Mouse (Mus musculus): ENCODE data around the gene Ppp2r1b. TPM values are rescaled to one million over a fixed set of nuclear protein-coding genes. Genes with fewer than 3 reads are reported as not detected.

Ppp2r1b gene
- polyA plus RNA-seq, 1 experiment = 0.92 TPM

DNA sequence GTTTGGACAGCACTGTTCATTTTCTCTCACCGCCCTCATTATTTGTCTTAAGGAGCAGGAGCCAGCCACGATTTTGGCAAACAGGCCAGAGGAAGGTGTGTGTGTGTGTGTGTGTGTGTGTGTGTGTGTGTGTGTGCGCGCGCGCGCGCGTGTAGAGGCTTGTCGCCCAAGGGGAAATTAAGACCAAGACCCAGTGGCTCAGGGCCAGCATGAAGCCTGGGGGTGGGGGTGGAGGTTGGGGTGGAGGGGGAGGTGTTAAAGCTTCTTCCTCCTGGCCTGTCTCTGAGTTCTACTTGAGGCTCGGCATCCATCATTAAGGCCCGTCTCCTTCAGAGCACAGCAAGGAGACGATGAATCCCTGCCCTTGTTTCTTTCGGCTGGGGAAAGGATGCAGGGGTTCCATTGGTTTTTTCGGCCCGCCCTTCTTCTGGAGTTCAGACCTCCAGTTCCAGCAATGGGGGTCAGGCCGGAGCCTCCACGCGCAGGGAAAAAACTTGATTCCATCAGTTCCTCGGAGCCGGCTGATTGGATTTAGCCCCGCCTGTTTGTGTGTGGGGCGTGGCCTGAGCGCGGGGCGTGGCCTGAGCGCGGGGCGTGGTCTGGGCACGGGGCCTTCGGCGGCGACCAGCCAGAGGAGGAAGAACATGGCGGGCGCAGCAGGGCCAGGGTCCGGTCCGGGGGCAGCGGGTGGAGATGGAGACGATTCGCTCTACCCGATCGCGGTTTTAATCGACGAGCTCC is 11.4 kb downstream of the Ppp2r1b start:
- H3K4me3 ChIP-seq (replicated peaks) = peak overlapping the region; percentile 87
- H3K27me3 ChIP-seq (ENCODE audit: control insufficient read depth) = no peaks in the 10 kb centered on the region
- peaks cover 83% of the 10 kb centered on the region for H3K4me1 ChIP-seq (ENCODE audit: control insufficient read depth)
- no peak for TF ChIP-seq TAL1 (IDR thresholded peaks at IDR 0.05; ENCODE audit: low read length)
- H3K36me3 ChIP-seq (ENCODE audit: control insufficient read depth) = peaks cover 34% of the 10 kb centered on the region
- no peaks in the 10 kb centered on the region for H3K9me3 ChIP-seq (ENCODE audit: control insufficient read depth, low read length)

DNA sequence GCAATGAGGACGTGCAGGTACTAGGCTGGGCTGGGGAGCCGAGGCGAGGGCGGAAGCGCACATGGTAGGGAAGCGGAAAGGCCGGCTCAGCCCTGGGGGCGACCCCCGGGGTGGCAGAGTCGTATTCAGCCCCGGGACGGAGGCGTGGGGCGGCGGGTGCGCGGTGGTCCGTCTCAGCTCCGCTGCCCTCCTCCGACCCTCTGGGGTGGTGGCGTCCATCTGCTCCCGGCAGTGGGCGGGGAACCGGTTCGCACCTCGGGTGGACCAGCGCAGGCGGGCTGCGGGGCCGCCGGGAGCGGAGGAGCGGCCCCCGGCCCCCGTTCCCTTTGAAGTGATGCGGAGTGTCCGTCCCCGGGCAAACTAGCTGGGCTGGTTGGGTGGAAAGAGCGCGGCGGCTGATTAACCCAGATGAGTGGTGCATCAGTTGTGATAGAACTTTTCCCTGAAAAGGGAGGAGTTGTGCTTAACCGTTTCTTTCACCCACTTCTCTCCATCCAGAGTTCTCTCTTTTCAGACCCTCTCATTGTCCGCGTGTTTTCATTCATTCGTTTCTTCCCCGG is 12.1 kb downstream of the Ppp2r1b start:
- H3K27me3 ChIP-seq (ENCODE audit: control insufficient read depth) = no peaks in the 10 kb centered on the region
- H3K9me3 ChIP-seq (ENCODE audit: control insufficient read depth, low read length) = no peaks in the 10 kb centered on the region
- TF ChIP-seq GATA1 (IDR thresholded peaks at IDR 0.05; ENCODE audit: low read length) = no peak
- no peak for TF ChIP-seq TAL1 (IDR thresholded peaks at IDR 0.05; ENCODE audit: low read length)
- peaks cover 78% of the 10 kb centered on the region for H3K4me1 ChIP-seq (ENCODE audit: control insufficient read depth)
- peaks cover 40% of the 10 kb centered on the region for H3K36me3 ChIP-seq (ENCODE audit: control insufficient read depth)
- peak overlapping the region; percentile 87 for H3K4me3 ChIP-seq (replicated peaks)

DNA sequence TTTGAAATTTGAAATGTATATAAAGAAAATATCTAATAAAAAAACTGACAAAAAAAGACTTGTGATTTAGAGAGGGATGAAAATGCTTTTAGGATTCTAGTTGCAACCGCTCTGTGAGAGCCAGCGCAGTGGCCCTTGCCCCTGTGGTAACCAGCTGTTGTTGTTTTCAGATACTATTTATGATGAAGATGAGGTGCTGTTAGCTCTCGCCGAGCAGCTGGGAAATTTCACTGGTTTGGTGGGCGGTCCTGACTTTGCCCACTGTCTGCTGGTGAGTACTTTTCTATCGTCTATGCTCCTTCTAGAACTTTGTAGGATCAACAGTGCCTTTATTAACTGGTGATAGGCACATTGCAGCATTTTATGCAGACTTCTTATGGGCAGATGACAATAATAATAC is 13.6 kb downstream of the Ppp2r1b start:
- H3K9me3 ChIP-seq (ENCODE audit: control insufficient read depth, low read length) = no peaks in the 10 kb centered on the region
- H3K4me3 ChIP-seq (replicated peaks) = peak overlapping the region; percentile 43
- TF ChIP-seq GATA1 (IDR thresholded peaks at IDR 0.05; ENCODE audit: low read length) (no peak), TAL1 (IDR thresholded peaks at IDR 0.05; ENCODE audit: low read length) (no peak)
- H3K4me1 ChIP-seq (ENCODE audit: control insufficient read depth) = peaks cover 63% of the 10 kb centered on the region
- no peaks in the 10 kb centered on the region for H3K27me3 ChIP-seq (ENCODE audit: control insufficient read depth)
- peaks cover 55% of the 10 kb centered on the region for H3K36me3 ChIP-seq (ENCODE audit: control insufficient read depth)

DNA sequence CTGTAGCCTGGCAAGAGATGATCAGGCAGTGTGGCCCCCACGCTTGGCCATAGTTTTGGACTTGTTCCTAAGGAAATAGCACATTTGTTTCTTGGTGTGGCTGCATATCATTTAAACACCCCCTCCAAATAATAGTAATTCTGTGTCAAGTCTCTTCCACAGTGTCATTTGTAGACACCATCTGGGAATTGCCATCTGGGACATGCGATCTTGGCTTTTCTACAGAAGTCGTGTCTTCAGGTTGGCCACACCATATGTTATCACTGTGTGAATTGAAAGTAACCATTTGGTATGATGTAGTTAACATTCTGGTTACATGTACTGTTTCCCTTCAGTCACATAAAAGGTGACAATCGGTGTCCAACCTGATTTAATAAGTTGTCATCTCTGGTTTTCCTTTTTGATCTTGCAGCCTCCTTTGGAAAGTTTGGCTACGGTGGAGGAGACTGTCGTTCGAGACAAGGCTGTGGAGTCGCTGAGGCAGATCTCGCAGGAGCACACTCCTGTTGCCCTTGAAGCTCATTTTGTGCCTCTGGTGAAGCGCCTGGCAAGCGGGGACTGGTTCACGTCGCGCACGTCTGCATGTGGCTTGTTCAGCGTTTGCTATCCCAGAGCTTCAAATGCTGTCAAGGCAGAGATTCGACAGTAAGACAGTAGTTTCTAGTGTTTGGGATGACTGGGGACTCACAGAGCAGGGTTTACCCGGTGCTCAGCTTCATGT is 16.2 kb downstream of the Ppp2r1b start:
- H3K4me3 ChIP-seq (replicated peaks) = no peak overlapping the region
- H3K4me1 ChIP-seq (ENCODE audit: control insufficient read depth) = peaks cover 42% of the 10 kb centered on the region
- peaks cover 81% of the 10 kb centered on the region for H3K36me3 ChIP-seq (ENCODE audit: control insufficient read depth)
- no peaks in the 10 kb centered on the region for H3K9me3 ChIP-seq (ENCODE audit: control insufficient read depth, low read length)
- no peak for TF ChIP-seq GATA1 (IDR thresholded peaks at IDR 0.05; ENCODE audit: low read length)
- TF ChIP-seq TAL1 (IDR thresholded peaks at IDR 0.05; ENCODE audit: low read length) = no peak
- H3K27me3 ChIP-seq (ENCODE audit: control insufficient read depth) = no peaks in the 10 kb centered on the region

DNA sequence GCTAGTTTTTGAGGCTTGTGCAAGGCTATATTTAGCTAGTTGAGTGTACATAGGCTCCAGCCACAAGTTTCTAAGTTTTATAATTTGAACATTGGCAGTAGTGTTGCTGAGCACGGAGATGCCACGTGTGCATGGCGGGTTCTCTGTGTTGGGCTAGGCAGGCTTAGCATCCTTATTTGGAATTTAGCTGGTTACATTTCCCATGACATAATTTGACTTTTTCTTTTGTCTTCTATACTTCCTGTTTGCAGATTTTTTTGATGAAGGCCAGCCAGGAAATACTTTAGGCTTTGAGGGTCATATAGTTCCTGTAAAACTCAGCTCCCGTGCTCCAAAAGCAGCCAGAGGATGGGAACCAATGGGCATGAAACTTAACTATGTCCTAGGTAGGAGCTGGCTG is 18.7 kb downstream of the Ppp2r1b start:
- TF ChIP-seq TAL1 (IDR thresholded peaks at IDR 0.05; ENCODE audit: low read length) (no peak), GATA1 (IDR thresholded peaks at IDR 0.05; ENCODE audit: low read length) (no peak)
- Histone ChIP-seq H3K9me3 (ENCODE audit: control insufficient read depth, low read length) (no peaks in the 10 kb centered on the region), H3K36me3 (ENCODE audit: control insufficient read depth) (peaks cover 100% of the 10 kb centered on the region), H3K4me3 (replicated peaks) (no peak overlapping the region), H3K27me3 (ENCODE audit: control insufficient read depth) (no peaks in the 10 kb centered on the region), H3K4me1 (ENCODE audit: control insufficient read depth) (peaks cover 30% of the 10 kb centered on the region)

DNA sequence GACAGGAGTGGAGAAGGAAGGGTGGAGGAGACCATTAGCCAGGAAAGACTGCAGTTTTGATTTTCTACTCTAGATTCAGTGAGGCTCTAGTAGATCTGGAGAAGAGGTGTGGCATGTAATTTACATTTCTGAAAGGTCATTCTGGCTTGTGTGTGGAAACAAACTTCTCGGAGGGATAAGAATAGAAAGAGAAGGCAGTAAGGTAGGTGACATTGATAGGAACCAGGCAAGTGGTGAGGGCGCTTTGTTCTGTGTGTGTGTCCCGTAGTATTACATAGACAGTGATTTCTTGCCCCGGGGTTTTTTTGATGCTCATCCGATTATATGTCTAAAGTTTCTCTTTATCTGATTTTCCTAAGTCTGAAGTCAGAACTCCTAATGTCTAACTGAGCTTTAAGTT is 19.8 kb downstream of the Ppp2r1b start:
- Histone ChIP-seq H3K27me3 (ENCODE audit: control insufficient read depth) (no peaks in the 10 kb centered on the region), H3K9me3 (ENCODE audit: control insufficient read depth, low read length) (no peaks in the 10 kb centered on the region), H3K4me3 (replicated peaks) (no peak overlapping the region), H3K4me1 (ENCODE audit: control insufficient read depth) (peaks cover 21% of the 10 kb centered on the region), H3K36me3 (ENCODE audit: control insufficient read depth) (peaks cover 98% of the 10 kb centered on the region)
- TF ChIP-seq TAL1 (IDR thresholded peaks at IDR 0.05; ENCODE audit: low read length) = no peak
- no peak for TF ChIP-seq GATA1 (IDR thresholded peaks at IDR 0.05; ENCODE audit: low read length)

DNA sequence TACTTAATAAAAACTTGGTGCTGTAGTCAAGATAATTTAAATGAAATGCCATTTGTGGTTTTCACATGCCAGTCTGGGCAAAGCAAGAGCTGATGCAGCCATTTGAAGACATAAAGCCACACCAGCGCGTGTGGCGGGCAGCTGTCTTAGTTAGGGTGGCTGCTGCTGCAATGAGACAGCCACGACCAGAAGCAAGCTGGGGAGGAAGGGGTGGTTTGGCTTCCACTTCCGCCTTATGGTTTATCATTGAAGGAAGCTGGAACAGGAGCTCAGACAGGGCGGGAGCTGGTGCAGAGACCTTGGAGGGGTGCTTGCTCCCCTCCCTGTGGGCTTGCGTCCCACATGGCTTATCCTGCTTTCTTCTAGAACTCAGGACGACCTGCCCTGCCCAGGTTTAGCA is 20.7 kb downstream of the Ppp2r1b start:
- Histone ChIP-seq H3K27me3 (ENCODE audit: control insufficient read depth) (no peaks in the 10 kb centered on the region), H3K9me3 (ENCODE audit: control insufficient read depth, low read length) (no peaks in the 10 kb centered on the region), H3K4me3 (replicated peaks) (no peak overlapping the region), H3K36me3 (ENCODE audit: control insufficient read depth) (peaks cover 98% of the 10 kb centered on the region), H3K4me1 (ENCODE audit: control insufficient read depth) (peaks cover 12% of the 10 kb centered on the region)
- TF ChIP-seq GATA1 (IDR thresholded peaks at IDR 0.05; ENCODE audit: low read length) = no peak

DNA sequence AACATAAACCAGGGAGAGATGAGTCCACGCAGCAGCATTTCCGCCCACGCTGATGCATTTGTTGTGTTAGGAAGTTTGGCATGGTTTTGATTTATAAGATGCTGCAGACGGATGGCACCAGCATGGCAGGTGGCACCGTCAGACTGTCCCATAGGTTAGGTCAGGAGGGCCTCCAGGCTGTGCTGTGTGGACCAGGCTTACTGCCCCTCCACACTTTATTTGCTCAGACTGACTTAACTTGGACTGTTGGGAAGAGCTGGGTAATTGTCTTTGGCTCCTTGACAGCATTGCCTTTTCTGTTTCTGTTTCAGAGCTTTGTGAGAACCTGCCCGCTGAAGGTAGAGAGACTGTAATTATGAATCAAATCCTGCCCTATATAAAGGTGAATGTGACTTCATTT is 21.9 kb downstream of the Ppp2r1b start:
- Histone ChIP-seq H3K36me3 (ENCODE audit: control insufficient read depth) (peaks cover 93% of the 10 kb centered on the region), H3K4me1 (ENCODE audit: control insufficient read depth) (peaks cover 6% of the 10 kb centered on the region), H3K9me3 (ENCODE audit: control insufficient read depth, low read length) (no peaks in the 10 kb centered on the region), H3K4me3 (replicated peaks) (no peak overlapping the region), H3K27me3 (ENCODE audit: control insufficient read depth) (no peaks in the 10 kb centered on the region)
- no peak for TF ChIP-seq GATA1 (IDR thresholded peaks at IDR 0.05; ENCODE audit: low read length)
- TF ChIP-seq TAL1 (IDR thresholded peaks at IDR 0.05; ENCODE audit: low read length) = no peak

DNA sequence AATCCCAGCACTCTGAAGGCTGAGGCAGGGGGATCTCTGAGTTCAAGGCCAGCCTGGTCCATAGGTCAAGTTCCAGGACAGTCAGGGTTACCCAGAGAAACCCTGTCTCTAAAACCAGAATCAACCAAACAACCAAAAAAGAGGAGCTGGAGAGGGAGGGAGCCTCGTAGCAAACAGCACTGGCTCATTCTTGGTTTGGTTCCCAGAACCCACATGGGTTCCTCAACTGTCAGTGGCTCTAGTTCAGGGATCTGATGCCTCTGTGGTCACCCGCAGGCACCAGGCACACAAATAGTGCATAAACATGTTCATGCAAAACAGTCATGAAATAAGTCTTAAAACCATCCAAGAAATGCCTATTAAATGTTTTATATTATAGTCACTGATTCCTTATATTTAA is 23.1 kb downstream of the Ppp2r1b start:
- TF ChIP-seq GATA1 (IDR thresholded peaks at IDR 0.05; ENCODE audit: low read length) = no peak
- no peak for TF ChIP-seq TAL1 (IDR thresholded peaks at IDR 0.05; ENCODE audit: low read length)
- peaks cover 6% of the 10 kb centered on the region for H3K4me1 ChIP-seq (ENCODE audit: control insufficient read depth)
- H3K4me3 ChIP-seq (replicated peaks) = no peak overlapping the region
- peaks cover 93% of the 10 kb centered on the region for H3K36me3 ChIP-seq (ENCODE audit: control insufficient read depth)
- H3K9me3 ChIP-seq (ENCODE audit: control insufficient read depth, low read length) = no peaks in the 10 kb centered on the region
- H3K27me3 ChIP-seq (ENCODE audit: control insufficient read depth) = no peaks in the 10 kb centered on the region
